Mouse (Mus musculus) bone marrow macrophage, adult 2 months (primary cell): ENCODE results near the gene Ncstn.

Experiments used
- CTCF ChIP-seq: IDR thresholded peaks from 2 replicates; pipeline ENCODE4 v1.5.1; 2012; ENCODE audit warnings: low read depth, mild to moderate bottlenecking, low read length, moderate library complexity
- POLR2A ChIP-seq: IDR thresholded peaks from 2 replicates; pipeline ENCODE4 v1.6.1; 2012; ENCODE audit warnings: mild to moderate bottlenecking, low read depth, low read length, borderline replicate concordance

- TF ChIP-seq POLR2A = no peak
- TF ChIP-seq CTCF = no peak
Measured at GRCm38 (mm10) chr1:172107777-172108477, 25.3 kb upstream of the Ncstn start.
